Mouse (Mus musculus): ENCODE measurements around the gene Syt3.

GRCm38 (mm10) chr7:44373460-44373859, 10.4 kb upstream of the Syt3 start:
- TF ChIP-seq CTCF (IDR thresholded peaks at IDR 0.05) (no peak), EP300 (IDR thresholded peaks at IDR 0.05) (no peak)

All from lung, postnatal 0 days (tissue).